19 mouse cellular contexts compared by ENCODE assay signal in the genomic region with DNA sequence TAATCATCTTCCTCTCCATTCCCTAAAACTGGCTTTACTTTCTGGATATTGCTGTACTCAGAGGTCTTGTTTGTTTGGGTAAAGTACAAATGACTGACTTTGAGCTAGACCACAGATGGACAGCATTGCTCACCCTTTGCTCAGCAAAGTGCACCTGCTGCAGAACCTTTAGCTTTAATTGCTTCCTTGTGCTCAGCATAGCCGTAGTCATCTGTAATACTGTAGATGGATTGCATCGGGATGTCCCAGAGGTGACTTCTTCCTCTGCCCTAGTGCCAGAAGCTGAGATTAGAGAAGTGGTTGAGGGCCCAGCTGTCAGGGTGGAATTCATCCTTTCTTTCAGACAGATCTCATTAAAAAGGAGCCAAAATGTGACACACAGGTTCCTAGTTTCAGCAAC. TPM values are rescaled to one million over a fixed set of nuclear protein-coding genes. Genes with fewer than 3 reads are reported as not detected.
DNase-seq lines count a peak whose midpoint lies in the region; ATAC-seq and TF ChIP-seq lines count a peak whose summit lies in the region.
"Had no signal": no experiment of that assay in that cellular context is flagged by ENCODE, and none has a peak within 500 bp of the region (broad histone marks: within the 10 kb centered on the region; RNA-seq: fewer than 3 reads in every experiment).

No protein-coding gene starts in this region.

- H3K27ac ChIP-seq in layer of hippocampus, adult 2 months, result peak overlapping the region; percentile 46; the same call in 1 of the 2 replicates
- 0 out of 2 replicates have a peak overlapping the region, but pooled peaks have one; percentile 66 for H3K27ac ChIP-seq in intestine, postnatal 0 days (ENCODE audit: low read depth, low read length)
- H3K27ac ChIP-seq in forebrain, embryonic 11.5 days (ENCODE audit: low read depth, low read length), result no peak overlapping the region
- H3K27ac ChIP-seq: hindbrain, embryonic 14.5 days; limb, embryonic 10.5 days; macrophage had no signal

- intact Hi-C loops in heart, postnatal 14 days (cut with DNase I), result loop anchor here (1.0 to 5.0 kb wide), 4 partner anchors 33 to 90 kb away; no protein-coding TSS in a partner anchor

- H3K36me3 ChIP-seq in intestine, postnatal 0 days (ENCODE audit: control insufficient read depth, insufficient read depth), result no peaks in the 10 kb centered on the region
- no peaks in the 10 kb centered on the region for H3K36me3 ChIP-seq in forebrain, embryonic 11.5 days (ENCODE audit: control insufficient read depth, insufficient read depth, low read length)
- H3K36me3 ChIP-seq: limb, embryonic 10.5 days had no signal

- 18% methylated on average over 2 of the region's 2 CpGs for whole genome bisulfite sequencing in intestine, postnatal 0 days
- WGBS in forebrain, embryonic 11.5 days, result 92% methylated on average over 2 of the region's 2 CpGs

- peak; percentile 91 for DNase-seq in heart, adult 11 months
- no peak for DNase-seq in heart, postnatal 14 days
- DNase-seq in layer of hippocampus, adult 2 months (ENCODE audit: low spot score in 2 of 2), result no peak
- DNase-seq in layer of hippocampus, adult 8-10 months (ENCODE audit: low spot score in 2 of 2), result no peak
- DNase-seq in NIH3T3 (ENCODE audit: low read depth), result peak; percentile 55
- DNase-seq in cerebellum, postnatal 14 days, result no peak
- no peak for DNase-seq in forebrain, embryonic 11.5 days (ENCODE audit: low spot score)
- DNase-seq: cerebellum, adult 2 months; gastrocnemius, postnatal 10 days; kidney, adult 2 months; lung, adult 18-20 months; midbrain, embryonic 14.5 days; right cerebral cortex, postnatal 14 days; thymus, adult 18-20 months had no signal

- TF ChIP-seq CTCF in layer of hippocampus, adult 2 months (conservative IDR thresholded peaks at IDR 0.05), result no peak
- no peak for TF ChIP-seq CTCF in intestine, postnatal 0 days (IDR thresholded peaks at IDR 0.05; ENCODE audit: low read depth)

- no peaks in the 10 kb centered on the region for H3K27me3 ChIP-seq in intestine, postnatal 0 days (replicated peaks; ENCODE audit: control insufficient read depth, insufficient read depth, low read length)
- H3K27me3 ChIP-seq in forebrain, embryonic 11.5 days (ENCODE audit: control insufficient read depth, insufficient read depth, low read length), result no peaks in the 10 kb centered on the region

- H3K4me3 ChIP-seq in layer of hippocampus, adult 2 months, result no peak overlapping the region
- H3K4me3 ChIP-seq in intestine, postnatal 0 days (ENCODE audit: low read depth, low read length), result no peak overlapping the region
- no peak overlapping the region for H3K4me3 ChIP-seq in forebrain, embryonic 11.5 days (ENCODE audit: low read depth, low read length)
- H3K4me3 ChIP-seq: limb, embryonic 10.5 days had no signal

- peaks cover 25% of the 10 kb centered on the region for H3K4me1 ChIP-seq in intestine, postnatal 0 days (replicated peaks; ENCODE audit: control insufficient read depth, insufficient read depth, low read length)
- no peaks in the 10 kb centered on the region for H3K4me1 ChIP-seq in forebrain, embryonic 11.5 days (replicated peaks; ENCODE audit: control insufficient read depth, insufficient read depth, low read length)

- peak; percentile 50; the same call in 1 of the 2 replicates for ATAC-seq in intestine, postnatal 0 days
- no peak for ATAC-seq in forebrain, embryonic 11.5 days (replicated peaks; ENCODE audit: low FRiP score)
- ATAC-seq: forebrain, embryonic 16.5 days had no signal

- no peak overlapping the region for H3K9ac ChIP-seq in intestine, postnatal 0 days (ENCODE audit: low read depth, low read length)
- H3K9ac ChIP-seq in forebrain, embryonic 11.5 days (ENCODE audit: low read length), result no peak overlapping the region
- H3K9ac ChIP-seq: hindbrain, embryonic 14.5 days had no signal

- no peak overlapping the region for H3K4me2 ChIP-seq in intestine, postnatal 0 days (replicated peaks; ENCODE audit: low read depth)
- H3K4me2 ChIP-seq in forebrain, embryonic 11.5 days (ENCODE audit: low read depth, low read length, severe bottlenecking), result no peak overlapping the region
- H3K4me2 ChIP-seq: hindbrain, embryonic 14.5 days had no signal

- no peaks in the 10 kb centered on the region for H3K9me3 ChIP-seq in intestine, postnatal 0 days (ENCODE audit: control insufficient read depth)
- H3K9me3 ChIP-seq in forebrain, embryonic 11.5 days (ENCODE audit: control insufficient read depth, low read length), result no peaks in the 10 kb centered on the region
- H3K9me3 ChIP-seq: limb, embryonic 10.5 days had no signal

RNA-seq across cellular contexts. Expression of gene Daam1, which starts 56.1 kb away (rescaled TPM):
- total RNA-seq in heart, postnatal 14 days (2021), result 10 to 100 TPM; 67.5 to 70.7 TPM
- 10 to 100 TPM; 64.9 to 69.3 TPM for total RNA-seq in layer of hippocampus, adult 2 months (2021)
- total RNA-seq in layer of hippocampus, adult 8-10 months (2022), result 10 to 100 TPM; 62.2 to 67.0 (median 64.0) TPM
- polyA plus RNA-seq in intestine, postnatal 0 days (2015; fragmentation: Nextera tagmentation; extraction: Ambion mirVana), result 5.3 and 5.7 TPM in 2 replicates
- polyA plus RNA-seq in forebrain, embryonic 11.5 days (2014; fragmentation: Nextera tagmentation; extraction: Ambion mirVana), result 16.8 and 17.7 TPM in 2 replicates

Comparison
In these comparisons a context has a peak if more than half of its experiments do, and no peak if none do; other contexts are left out.
1. DNase-seq: peak in heart, adult 11 months (single experiment) and NIH3T3 (single experiment); none in heart, postnatal 14 days (0 of 2), layer of hippocampus, adult 2 months (0 of 2), layer of hippocampus, adult 8-10 months (0 of 2), cerebellum, postnatal 14 days (0 of 2) and forebrain, embryonic 11.5 days (single experiment).